Mouse (Mus musculus): ENCODE measurements around the gene Tfg. TPM values are rescaled to one million over a fixed set of nuclear protein-coding genes. Genes with fewer than 3 reads are reported as not detected.
A peak's percentile ranks its signal among the peaks of the same experiment; 100 is the strongest.

Tfg gene
- polyA plus RNA-seq, 1 experiment from 2014 or later = 171 TPM

GRCm38 (mm10) chr16:56669520-56669919 lies 47.7 kb downstream of the Tfg start:
- H3K9me3 ChIP-seq (ENCODE audit: control insufficient read depth, low read length) = no peaks in the 10 kb centered on the region
- no peaks in the 10 kb centered on the region for H3K27me3 ChIP-seq (ENCODE audit: control insufficient read depth, insufficient read depth, low read length)
- ATAC-seq (ENCODE audit: low FRiP score, low TSS enrichment) (no peak), DNase-seq (no peak)
- 77% methylated on average over 5 of the region's 5 CpGs for WGBS
- H3K4me1 ChIP-seq (ENCODE audit: control insufficient read depth, insufficient read depth, low read length) = no peaks in the 10 kb centered on the region
- H3K4me2 ChIP-seq (ENCODE audit: low read length) = no peak overlapping the region
- H3K9ac ChIP-seq (replicated peaks; ENCODE audit: low read length) = no peak overlapping the region
- H3K27ac ChIP-seq (replicated peaks; ENCODE audit: low read depth, low read length) = no peak overlapping the region
- H3K4me3 ChIP-seq (replicated peaks; ENCODE audit: low read depth, low read length) = no peak overlapping the region
- no peaks in the 10 kb centered on the region for H3K36me3 ChIP-seq (ENCODE audit: control insufficient read depth, insufficient read depth, low read length)

- DNase-seq (no peak), ATAC-seq (ENCODE audit: low FRiP score, low TSS enrichment) (no peak)
- Histone ChIP-seq H3K9ac (replicated peaks; ENCODE audit: low read length) (no peak overlapping the region), H3K27me3 (ENCODE audit: control insufficient read depth, insufficient read depth, low read length) (no peaks in the 10 kb centered on the region), H3K4me1 (ENCODE audit: control insufficient read depth, insufficient read depth, low read length) (no peaks in the 10 kb centered on the region), H3K4me2 (ENCODE audit: low read length) (no peak overlapping the region), H3K4me3 (replicated peaks; ENCODE audit: low read depth, low read length) (no peak overlapping the region), H3K36me3 (ENCODE audit: control insufficient read depth, insufficient read depth, low read length) (no peaks in the 10 kb centered on the region), H3K9me3 (ENCODE audit: control insufficient read depth, low read length) (no peaks in the 10 kb centered on the region), H3K27ac (replicated peaks; ENCODE audit: low read depth, low read length) (no peak overlapping the region)
Measured at GRCm38 (mm10) chr16:56658866-56659265, 58.4 kb downstream of the Tfg start.

GRCm38 (mm10) chr16:56655193-56655910 lies 61.9 kb downstream of the Tfg start:
- Histone ChIP-seq H3K4me2 (ENCODE audit: low read length) (peak overlapping the region; percentile 30; the same call in 1 of the 2 replicates), H3K36me3 (ENCODE audit: control insufficient read depth, insufficient read depth, low read length) (no peaks in the 10 kb centered on the region), H3K27me3 (ENCODE audit: control insufficient read depth, insufficient read depth, low read length) (no peaks in the 10 kb centered on the region), H3K9me3 (ENCODE audit: control insufficient read depth, low read length) (no peaks in the 10 kb centered on the region), H3K27ac (replicated peaks; ENCODE audit: low read depth, low read length) (no peak overlapping the region), H3K4me1 (ENCODE audit: control insufficient read depth, insufficient read depth, low read length) (no peaks in the 10 kb centered on the region), H3K4me3 (replicated peaks; ENCODE audit: low read depth, low read length) (no peak overlapping the region), H3K9ac (replicated peaks; ENCODE audit: low read length) (no peak overlapping the region)
- peak; percentile 5 for DNase-seq
- WGBS = 78% methylated on average over 12 of the region's 12 CpGs
- no peak for ATAC-seq (ENCODE audit: low FRiP score, low TSS enrichment)

- H3K27me3 ChIP-seq (ENCODE audit: control insufficient read depth, insufficient read depth, low read length) = no peaks in the 10 kb centered on the region
- H3K27ac ChIP-seq (replicated peaks; ENCODE audit: low read depth, low read length) = no peak overlapping the region
- H3K4me3 ChIP-seq (replicated peaks; ENCODE audit: low read depth, low read length) = no peak overlapping the region
- WGBS = 61% methylated on average over 7 of the region's 7 CpGs
- no peak for DNase-seq
- no peaks in the 10 kb centered on the region for H3K4me1 ChIP-seq (ENCODE audit: control insufficient read depth, insufficient read depth, low read length)
- no peak for ATAC-seq (ENCODE audit: low FRiP score, low TSS enrichment)
- no peaks in the 10 kb centered on the region for H3K36me3 ChIP-seq (ENCODE audit: control insufficient read depth, insufficient read depth, low read length)
- H3K9me3 ChIP-seq (ENCODE audit: control insufficient read depth, low read length) = no peaks in the 10 kb centered on the region
- no peak overlapping the region for H3K4me2 ChIP-seq (ENCODE audit: low read length)
- H3K9ac ChIP-seq (replicated peaks; ENCODE audit: low read length) = no peak overlapping the region
Measured at GRCm38 (mm10) chr16:56646382-56647172, 70.7 kb downstream of the Tfg start.

GRCm38 (mm10) chr16:56645251-56645650 lies 72.0 kb downstream of the Tfg start:
- Histone ChIP-seq H3K4me1 (ENCODE audit: control insufficient read depth, insufficient read depth, low read length) (no peaks in the 10 kb centered on the region), H3K27me3 (ENCODE audit: control insufficient read depth, insufficient read depth, low read length) (no peaks in the 10 kb centered on the region), H3K4me3 (replicated peaks; ENCODE audit: low read depth, low read length) (no peak overlapping the region), H3K36me3 (ENCODE audit: control insufficient read depth, insufficient read depth, low read length) (no peaks in the 10 kb centered on the region), H3K27ac (replicated peaks; ENCODE audit: low read depth, low read length) (no peak overlapping the region), H3K9ac (replicated peaks; ENCODE audit: low read length) (no peak overlapping the region), H3K9me3 (ENCODE audit: control insufficient read depth, low read length) (no peaks in the 10 kb centered on the region), H3K4me2 (ENCODE audit: low read length) (no peak overlapping the region)
- 18% methylated on average over 2 of the region's 2 CpGs for WGBS
- ATAC-seq (ENCODE audit: low FRiP score, low TSS enrichment) = no peak
- peak; percentile 73 for DNase-seq

Other genes with a start within 250 kb of the Tfg start
- 0.42 and 0.43 TPM in 2 replicates for gene Abi3bp, start 239.6 kb downstream of the Tfg start, polyA plus RNA-seq (2014; fragmentation: Nextera tagmentation; extraction: Ambion mirVana)
- gene Adgrg7, start 78.4 kb upstream of the Tfg start, polyA plus RNA-seq (2014; fragmentation: Nextera tagmentation; extraction: Ambion mirVana) = not detected in 2 replicates
- 2.5 and 6.0 TPM in 2 replicates for gene Tmem45a, start 168.7 kb upstream of the Tfg start, polyA plus RNA-seq (2014; fragmentation: Nextera tagmentation; extraction: Ambion mirVana)
- gene Lnp1, start 210.6 kb upstream of the Tfg start, polyA plus RNA-seq (2014; fragmentation: Nextera tagmentation; extraction: Ambion mirVana) = not detected in 2 replicates

Measured in midbrain, embryonic 14.5 days (tissue).